Mouse (Mus musculus) forebrain, embryonic 12.5 days (tissue): ENCODE data around the gene Ccdc89. TPM values are rescaled to one million over a fixed set of nuclear protein-coding genes. Genes with fewer than 3 reads are reported as not detected.
A peak's percentile ranks its signal among the peaks of the same experiment; 100 is the strongest.

Experiments used
- ATAC-seq: fragments of 200-750 bp; cut with Nextera tagmentation; 2 replicates; pipeline ENCODE4 v1.8.0; 2017; ENCODE audit warnings: moderate TSS enrichment; ENCODE audit not compliant: low FRiP score
- H3K27ac ChIP-seq: fragments of 300-500 bp; sonication (generic); 2 replicates; pipeline ENCODE4 v1.5.1; 2016; ENCODE audit warnings: mild to moderate bottlenecking
- H3K27me3 ChIP-seq: fragments of 300-500 bp; sonication (generic); 2 replicates; pipeline ENCODE4 v1.6.1; 2016; ENCODE audit warnings: mild to moderate bottlenecking
- H3K36me3 ChIP-seq: fragments of 300-500 bp; sonication (generic); replicated peaks from 2 replicates; pipeline ENCODE4 v1.6.1; 2016; ENCODE audit warnings: mild to moderate bottlenecking
- H3K4me1 ChIP-seq: fragments of 300-500 bp; sonication (generic); 2 replicates; pipeline ENCODE4 v1.6.1; 2016
- H3K4me2 ChIP-seq: fragments of 300-500 bp; sonication (generic); 2 replicates; pipeline ENCODE4 v1.6.1; 2016; ENCODE audit warnings: mild to moderate bottlenecking, moderate library complexity
- H3K4me3 ChIP-seq: fragments of 300-500 bp; sonication (generic); replicated peaks from 2 replicates; pipeline ENCODE4 v1.5.1; 2016; ENCODE audit warnings: mild to moderate bottlenecking
- H3K9ac ChIP-seq: fragments of 300-500 bp; sonication (generic); 2 replicates; pipeline ENCODE4 v1.6.1; 2016; ENCODE audit warnings: mild to moderate bottlenecking
- H3K9me3 ChIP-seq: fragments of 300-500 bp; sonication (generic); 2 replicates; pipeline ENCODE4 v1.6.1; 2016
- WGBS: fragments of 180-500 bp; shearing (Covaris S2); methylation state at CpG from one replicate; pipeline ENCODE4 v1.1.7; 2016; 5-methylcytosine and 5-hydroxymethylcytosine counted together
- polyA plus RNA-seq: library from polyadenylated mRNA; unstranded; fragments of >200 nt; fragmentation: Nextera tagmentation; extraction: Ambion mirVana; gene quantifications from 2 replicates; pipeline ENCODE4 v1.2.1, GENCODE M21; 2016

The Ccdc89 gene
- polyA plus RNA-seq, 1 experiment from 2014 or later, result 2.6 TPM

GRCm38 (mm10) chr7:90443101-90444091 is 17.0 kb downstream of the Ccdc89 start:
- peak; percentile 74 for ATAC-seq
- peaks cover 5% of the 10 kb centered on the region; the same call in 1 of the 2 replicates for H3K4me1 ChIP-seq
- H3K36me3 ChIP-seq, result peaks cover 4% of the 10 kb centered on the region; the same call in 1 of the 2 replicates
- peak overlapping the region; percentile 99 for H3K27ac ChIP-seq
- H3K27me3 ChIP-seq, result no peaks in the 10 kb centered on the region; the same call in 1 of the 2 replicates
- peak overlapping the region; percentile 91 for H3K4me3 ChIP-seq
- H3K9me3 ChIP-seq, result no peaks in the 10 kb centered on the region
- under 1% methylated on average over 112 of the region's 123 CpGs for WGBS
- H3K9ac ChIP-seq, result peak overlapping the region; percentile 99
- H3K4me2 ChIP-seq, result peak overlapping the region; percentile 81

- peak overlapping the region; percentile 91 for H3K4me3 ChIP-seq
- H3K9ac ChIP-seq, result peak overlapping the region; percentile 99
- no peaks in the 10 kb centered on the region; the same call in 1 of the 2 replicates for H3K27me3 ChIP-seq
- no peaks in the 10 kb centered on the region for H3K9me3 ChIP-seq
- WGBS, result 0% methylated on average over 6 of the region's 6 CpGs
- ATAC-seq, result no peak
- peak overlapping the region; percentile 81 for H3K4me2 ChIP-seq
- H3K27ac ChIP-seq, result no peak overlapping the region
- H3K36me3 ChIP-seq, result peaks cover 7% of the 10 kb centered on the region
- H3K4me1 ChIP-seq, result peaks cover 5% of the 10 kb centered on the region; the same call in 1 of the 2 replicates
Measured at GRCm38 (mm10) chr7:90444206-90444605, 17.8 kb downstream of the Ccdc89 start.

- H3K9ac ChIP-seq, result peak overlapping the region; percentile 70
- peaks cover 12% of the 10 kb centered on the region for H3K4me1 ChIP-seq
- H3K4me3 ChIP-seq, result peak overlapping the region; percentile 75
- H3K36me3 ChIP-seq, result peaks cover 26% of the 10 kb centered on the region
- ATAC-seq, result no peak
- peaks cover 8% of the 10 kb centered on the region; the same call in 1 of the 2 replicates for H3K27me3 ChIP-seq
- H3K4me2 ChIP-seq, result peak overlapping the region; percentile 59
- H3K27ac ChIP-seq, result peak overlapping the region; percentile 91
- no peaks in the 10 kb centered on the region for H3K9me3 ChIP-seq
- WGBS, result 35% methylated on average over 7 of the region's 7 CpGs
Measured at GRCm38 (mm10) chr7:90456149-90456844, 29.9 kb downstream of the Ccdc89 start.

DNA sequence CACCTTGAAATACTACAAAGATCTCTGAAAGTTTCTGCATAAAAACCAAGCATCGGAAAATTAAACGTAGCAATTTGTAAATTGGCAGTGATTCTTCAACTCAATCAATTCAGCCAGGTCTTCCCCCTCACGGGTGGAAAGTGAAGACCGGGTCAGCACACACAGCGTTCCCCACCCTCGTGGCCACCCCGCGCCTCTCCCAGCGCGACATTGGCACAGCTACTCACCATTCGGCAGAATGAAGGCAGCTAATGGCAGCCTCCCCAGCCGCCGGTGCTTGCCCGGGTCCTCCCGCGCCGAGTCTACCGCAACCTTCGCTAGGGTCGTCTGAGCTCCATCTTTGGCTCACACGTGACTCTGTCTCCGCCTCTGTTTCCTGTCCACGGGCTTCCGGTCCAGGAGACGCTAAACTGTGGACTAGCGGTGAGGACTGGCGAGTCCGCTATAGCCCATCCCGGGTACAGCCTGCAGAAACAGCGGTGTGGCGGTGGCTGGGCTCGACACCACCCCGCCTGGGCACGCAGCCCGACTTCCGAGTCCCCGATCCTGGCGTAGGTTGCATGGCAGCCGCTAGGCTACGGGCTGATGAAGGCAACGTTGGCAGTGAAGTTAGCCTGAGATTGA is 30.6 kb downstream of the Ccdc89 start, which contains the start of gene Tmem126a:
Tmem126a (minus strand) TSS at position 385 of the 624 bp plus-strand sequence.
- Histone ChIP-seq H3K36me3 (peaks cover 21% of the 10 kb centered on the region), H3K4me2 (peak within 1 kb of the TSS; percentile 59), H3K27me3 (peaks cover 8% of the 10 kb centered on the region; the same call in 1 of the 2 replicates), H3K4me1 (peaks cover 12% of the 10 kb centered on the region), H3K4me3 (peak within 1 kb of the TSS; percentile 75), H3K9me3 (no peaks in the 10 kb centered on the region), H3K9ac (peak within 1 kb of the TSS; percentile 70), H3K27ac (peak within 1 kb of the TSS; percentile 91)
- peak; percentile 98 for ATAC-seq
- under 1% methylated on average over 41 of the region's 41 CpGs for WGBS

- H3K36me3 ChIP-seq, result peaks cover 17% of the 10 kb centered on the region
- H3K9me3 ChIP-seq, result no peaks in the 10 kb centered on the region
Measured at GRCm38 (mm10) chr7:90457517-90457916, 31.1 kb downstream of the Ccdc89 start.

GRCm38 (mm10) chr7:90460330-90460729 is 34.0 kb downstream of the Ccdc89 start:
- Histone ChIP-seq H3K4me1 (peaks cover 12% of the 10 kb centered on the region), H3K4me3 (no peak overlapping the region), H3K9ac (no peak overlapping the region), H3K9me3 (no peaks in the 10 kb centered on the region), H3K4me2 (no peak overlapping the region), H3K27ac (no peak overlapping the region), H3K36me3 (no peaks in the 10 kb centered on the region), H3K27me3 (peaks cover 8% of the 10 kb centered on the region; the same call in 1 of the 2 replicates)
- ATAC-seq, result no peak
- 69% methylated on average over 10 of the region's 10 CpGs for WGBS

More at GRCm38 (mm10) chr7:90457517-90457916, 31.1 kb downstream of the Ccdc89 start:
- Histone ChIP-seq H3K4me3 (peak overlapping the region; percentile 75), H3K4me2 (peak overlapping the region; percentile 59), H3K27me3 (peaks cover 8% of the 10 kb centered on the region; the same call in 1 of the 2 replicates), H3K4me1 (peaks cover 12% of the 10 kb centered on the region), H3K27ac (peak overlapping the region; percentile 91), H3K9ac (peak overlapping the region; percentile 70)
- ATAC-seq, result peak; percentile 65
- WGBS, result 20% methylated on average over 10 of the region's 10 CpGs

DNA sequence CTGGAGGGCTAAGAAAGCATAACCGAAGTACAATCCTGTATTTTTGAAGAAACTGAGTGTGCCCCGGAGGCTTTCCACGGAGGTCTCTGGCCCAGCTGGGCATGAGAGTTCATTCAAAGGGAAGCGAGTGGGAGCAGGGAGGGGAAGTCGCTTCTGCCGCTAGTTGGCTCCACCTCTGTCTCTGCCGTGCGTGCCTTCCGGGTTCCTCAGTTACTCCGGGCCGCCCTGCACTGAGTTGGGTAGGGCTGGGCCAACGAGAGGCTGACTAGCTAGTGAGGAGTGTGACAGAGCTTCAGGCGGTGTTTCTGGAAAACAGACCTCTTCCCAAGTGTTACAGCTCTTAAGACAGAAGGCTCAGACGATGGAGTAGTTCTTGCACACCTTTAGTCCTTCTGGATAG is 34.6 kb downstream of the Ccdc89 start:
- peaks cover 9% of the 10 kb centered on the region for H3K4me1 ChIP-seq
- H3K9me3 ChIP-seq, result no peaks in the 10 kb centered on the region
- no peak overlapping the region for H3K4me3 ChIP-seq
- no peak overlapping the region for H3K9ac ChIP-seq
- peaks cover 8% of the 10 kb centered on the region; the same call in 1 of the 2 replicates for H3K27me3 ChIP-seq
- ATAC-seq, result no peak
- H3K4me2 ChIP-seq, result peak overlapping the region; percentile 22; the same call in 1 of the 2 replicates
- H3K27ac ChIP-seq, result no peak overlapping the region
- 19% methylated on average over 14 of the region's 14 CpGs for WGBS
- no peaks in the 10 kb centered on the region for H3K36me3 ChIP-seq

GRCm38 (mm10) chr7:90461441-90461840 is 35.1 kb downstream of the Ccdc89 start:
- Histone ChIP-seq H3K27ac (no peak overlapping the region), H3K4me1 (peaks cover 4% of the 10 kb centered on the region; the same call in 1 of the 2 replicates), H3K4me3 (no peak overlapping the region), H3K4me2 (no peak overlapping the region), H3K27me3 (peaks cover 8% of the 10 kb centered on the region; the same call in 1 of the 2 replicates), H3K9ac (no peak overlapping the region), H3K36me3 (no peaks in the 10 kb centered on the region), H3K9me3 (no peaks in the 10 kb centered on the region)
- WGBS, result 94% methylated on average over 5 of the region's 5 CpGs
- no peak for ATAC-seq

DNA sequence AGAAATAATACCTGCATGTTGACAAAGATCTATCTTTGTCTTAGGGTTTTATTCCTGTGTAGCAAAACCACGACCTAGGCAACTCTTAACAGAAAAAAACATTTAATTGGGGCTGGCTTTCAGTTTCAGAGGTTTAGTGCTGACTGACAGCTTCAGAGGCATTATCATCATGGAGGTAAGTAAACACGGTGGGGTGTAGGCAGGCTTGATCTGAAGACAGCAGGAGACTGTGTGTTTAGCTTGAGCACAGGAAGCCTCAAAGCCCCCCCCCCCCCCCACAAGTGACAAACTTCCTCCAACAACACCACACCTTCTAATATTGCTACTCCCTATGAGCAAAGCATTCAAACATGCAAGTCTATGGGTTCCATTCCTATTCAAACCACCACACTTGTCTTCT is 47.1 kb downstream of the Ccdc89 start:
- no peak overlapping the region for H3K4me3 ChIP-seq
- H3K27me3 ChIP-seq, result peaks cover 2% of the 10 kb centered on the region; the same call in 1 of the 2 replicates
- peaks cover 14% of the 10 kb centered on the region for H3K4me1 ChIP-seq
- ATAC-seq, result no peak
- no peak overlapping the region for H3K4me2 ChIP-seq
- no peak overlapping the region for H3K9ac ChIP-seq
- no peak overlapping the region for H3K27ac ChIP-seq
- no peaks in the 10 kb centered on the region for H3K9me3 ChIP-seq
- H3K36me3 ChIP-seq, result 0 out of 2 replicates have a peak, but pooled peaks cover 10% of the 10 kb centered on the region
- 74% methylated on average over 2 of the region's 2 CpGs for WGBS

DNA sequence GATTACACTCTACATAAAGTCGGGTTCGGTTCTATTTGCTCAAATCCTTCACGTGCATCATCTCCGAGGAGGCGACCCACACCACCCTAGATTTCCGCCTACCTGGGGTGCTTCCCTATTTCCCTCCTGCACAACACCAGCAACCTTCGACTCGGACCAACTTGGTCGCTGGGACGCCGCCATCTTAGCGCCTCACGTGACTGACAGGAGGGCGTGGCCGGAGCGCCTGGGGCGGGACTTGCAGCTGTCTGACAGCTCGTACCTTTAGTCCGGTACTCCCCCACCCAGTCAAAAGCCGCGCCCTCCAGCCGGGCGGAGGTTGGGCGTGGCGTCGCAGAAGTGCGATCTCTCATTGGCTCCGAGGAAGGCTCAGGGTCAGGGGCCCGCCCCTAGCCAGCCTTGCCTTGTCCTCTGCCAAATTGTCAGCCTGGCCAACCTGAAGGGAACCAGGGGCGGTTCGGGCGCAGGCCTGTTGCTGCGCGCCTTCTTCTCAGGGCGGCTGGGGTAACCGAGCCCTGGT is 49.5 kb downstream of the Ccdc89 start, which contains the start of gene Tmem126b:
Tmem126b (minus strand) TSS at position 209 of the 520 bp plus-strand sequence.
- WGBS, result under 1% methylated on average over 36 of the region's 36 CpGs
- H3K27me3 ChIP-seq, result peaks cover 2% of the 10 kb centered on the region; the same call in 1 of the 2 replicates
- no peaks in the 10 kb centered on the region for H3K9me3 ChIP-seq
- H3K4me1 ChIP-seq, result peaks cover 14% of the 10 kb centered on the region
- peak within 1 kb of the TSS; percentile 82 for H3K4me2 ChIP-seq
- peak within 1 kb of the TSS; percentile 31 for H3K27ac ChIP-seq
- ATAC-seq, result peak; percentile 100
- no peaks in the 10 kb centered on the region for H3K36me3 ChIP-seq
- peak within 1 kb of the TSS; percentile 62 for H3K9ac ChIP-seq
- peak within 1 kb of the TSS; percentile 53 for H3K4me3 ChIP-seq
